8 mouse cellular contexts compared by ENCODE assay signal in genomic region chr13:72639441-72640130, GRCm38 (mm10). TPM values are rescaled to one million over a fixed set of nuclear protein-coding genes. Genes with fewer than 3 reads are reported as not detected.
DNase-seq lines count a peak whose midpoint lies in the region; ATAC-seq and TF ChIP-seq lines count a peak whose summit lies in the region.

No protein-coding gene starts in this region.

- H3K36me3 ChIP-seq in heart, embryonic 12.5 days, result no peaks in the 10 kb centered on the region
- H3K36me3 ChIP-seq in limb, embryonic 11.5 days (ENCODE audit: control insufficient read depth, insufficient read depth, low read length), result no peaks in the 10 kb centered on the region

- H3K27me3 ChIP-seq in heart, embryonic 12.5 days (replicated peaks), result peaks cover 81% of the 10 kb centered on the region
- peaks cover 70% of the 10 kb centered on the region for H3K27me3 ChIP-seq in limb, embryonic 11.5 days (ENCODE audit: control insufficient read depth, insufficient read depth, low read length)

- H3K27ac ChIP-seq in heart, embryonic 12.5 days (ENCODE audit: poor library complexity, severe bottlenecking), result no peak overlapping the region
- no peak overlapping the region for H3K27ac ChIP-seq in limb, embryonic 11.5 days (replicated peaks; ENCODE audit: low read depth, low read length)
- no peak overlapping the region for H3K27ac ChIP-seq in olfactory bulb, adult 2 months (ENCODE audit: insufficient read depth, low read depth, low read length)

- peak overlapping the region; percentile 75 for H3K4me2 ChIP-seq in heart, embryonic 12.5 days
- H3K4me2 ChIP-seq in limb, embryonic 11.5 days (ENCODE audit: low read depth, severe bottlenecking), result peak overlapping the region; percentile 57

- peak overlapping the region; percentile 45 for H3K9ac ChIP-seq in heart, embryonic 12.5 days
- H3K9ac ChIP-seq in limb, embryonic 11.5 days (ENCODE audit: low read length), result no peak overlapping the region

- H3K4me3 ChIP-seq in heart, embryonic 12.5 days, result peak overlapping the region; percentile 49
- peak overlapping the region; percentile 33 for H3K4me3 ChIP-seq in limb, embryonic 11.5 days (ENCODE audit: low read depth, low read length)
- H3K4me3 ChIP-seq in olfactory bulb, adult 2 months (ENCODE audit: insufficient read depth, low read depth, low read length), result peak overlapping the region; percentile 43

- TF ChIP-seq CTCF in brain, embryonic 14.5 days (IDR thresholded peaks at IDR 0.05; ENCODE audit: borderline replicate concordance, extremely low read depth, insufficient read depth, insufficient read length), result no peak
- TF ChIP-seq CTCF in olfactory bulb, adult 2 months (IDR thresholded peaks at IDR 0.05; ENCODE audit: insufficient read depth, low read depth, low read length), result no peak

- intact Hi-C loops in left cerebral cortex, postnatal 4 days (cut with DNase I), result loop anchor here (5.0 to 10.0 kb wide), 2 partner anchors 342 to 625 kb away; partner anchors contain the start of gene Irx4
- intact Hi-C loops in left cerebral cortex, postnatal 25 days (cut with DNase I), result loop anchor here (2.0 to 5.0 kb wide), 3 partner anchors 129 to 628 kb away; no protein-coding TSS in a partner anchor

- peak; percentile 53 for DNase-seq in left cerebral cortex, postnatal 4 days
- no peak for DNase-seq in left cerebral cortex, postnatal 25 days (ENCODE audit: low spot score in 2 of 2)
- DNase-seq in brain, embryonic 14.5 days (ENCODE audit: low read depth), result peak; percentile 79
- DNase-seq in limb, embryonic 11.5 days (ENCODE audit: low spot score), result peak; percentile 65
- no peak for DNase-seq in spleen, postnatal 10 days (ENCODE audit: low spot score in 2 of 2)
- DNase-seq in left cerebral cortex, adult 18-20 months (ENCODE audit: low spot score in 2 of 2), result no peak

- 0 out of 2 replicates have a peak, but pooled peaks have one; percentile 26 for ATAC-seq in heart, embryonic 12.5 days (ENCODE audit: insufficient number of reproducible peaks, low FRiP score)
- peak; percentile 38; the same call in 1 of the 2 replicates for ATAC-seq in limb, embryonic 11.5 days (ENCODE audit: insufficient number of reproducible peaks, low FRiP score, low TSS enrichment, low read depth)

- H3K9me3 ChIP-seq in heart, embryonic 12.5 days (replicated peaks), result no peaks in the 10 kb centered on the region
- no peaks in the 10 kb centered on the region for H3K9me3 ChIP-seq in limb, embryonic 11.5 days (ENCODE audit: control insufficient read depth, low read length)

- WGBS in heart, embryonic 12.5 days, result under 1% methylated on average over 32 of the region's 32 CpGs
- WGBS in limb, embryonic 11.5 days, result 1% methylated on average over 32 of the region's 32 CpGs
- WGBS in olfactory bulb, adult 2 months, result 1% methylated on average over 32 of the region's 32 CpGs

- TF ChIP-seq POLR2A in brain, embryonic 14.5 days (IDR thresholded peaks at IDR 0.05; ENCODE audit: borderline replicate concordance, extremely low read depth, insufficient read depth, insufficient read length, poor library complexity, severe bottlenecking), result no peak
- TF ChIP-seq POLR2A in olfactory bulb, adult 2 months (IDR thresholded peaks at IDR 0.05; ENCODE audit: insufficient read depth, low read depth, low read length), result no peak

- H3K4me1 ChIP-seq in heart, embryonic 12.5 days (replicated peaks), result peaks cover 17% of the 10 kb centered on the region
- H3K4me1 ChIP-seq in limb, embryonic 11.5 days (ENCODE audit: control insufficient read depth, insufficient read depth, low read length), result peaks cover 13% of the 10 kb centered on the region
- peaks cover 9% of the 10 kb centered on the region for H3K4me1 ChIP-seq in olfactory bulb, adult 2 months (ENCODE audit: control insufficient read depth, insufficient read depth, low read length)

RNA-seq across cellular contexts. Expression of gene Irx2, which starts 11.0 kb away (rescaled TPM):
- under 1 TPM; 0.18 to 0.70 TPM for total RNA-seq in left cerebral cortex, postnatal 4 days (2021)
- not detected for total RNA-seq in left cerebral cortex, postnatal 25 days (2021)
- 47.9 and 89.3 TPM in 2 replicates for polyA plus RNA-seq in brain, embryonic 14.5 days (2012; rRNA removed)
- 15.3 and 15.5 TPM in 2 replicates for polyA plus RNA-seq in heart, embryonic 12.5 days (2016; fragmentation: Nextera tagmentation; extraction: Ambion mirVana)
- polyA plus RNA-seq in limb, embryonic 11.5 days (2014; fragmentation: Nextera tagmentation; extraction: Ambion mirVana), result 1.5 and 4.1 TPM in 2 replicates
- not detected in 2 replicates for polyA plus RNA-seq in olfactory bulb, adult 2 months (2012; ENCODE audit: insufficient read depth, insufficient read length, low replicate concordance, missing spikeins)
- not detected for total RNA-seq in left cerebral cortex, adult 18-20 months (2021)

Comparison
In these comparisons a context has a peak if more than half of its experiments do, and no peak if none do; other contexts are left out.
1. DNase-seq: peak in left cerebral cortex, postnatal 4 days (single experiment), brain, embryonic 14.5 days (single experiment) and limb, embryonic 11.5 days (single experiment); none in left cerebral cortex, postnatal 25 days (0 of 2), spleen, postnatal 10 days (0 of 2) and left cerebral cortex, adult 18-20 months (0 of 2).
2. Peak in every context shown above with its lines, with median percentiles within 50 percentile points of each other: H3K4me3 ChIP-seq.